Mouse (Mus musculus): ENCODE measurements around the gene Rnf167. TPM values are rescaled to one million over a fixed set of nuclear protein-coding genes. Genes with fewer than 3 reads are reported as not detected.

Rnf167 gene
- polyA plus RNA-seq, 1 experiment from 2014 or later: 119 TPM

DNA sequence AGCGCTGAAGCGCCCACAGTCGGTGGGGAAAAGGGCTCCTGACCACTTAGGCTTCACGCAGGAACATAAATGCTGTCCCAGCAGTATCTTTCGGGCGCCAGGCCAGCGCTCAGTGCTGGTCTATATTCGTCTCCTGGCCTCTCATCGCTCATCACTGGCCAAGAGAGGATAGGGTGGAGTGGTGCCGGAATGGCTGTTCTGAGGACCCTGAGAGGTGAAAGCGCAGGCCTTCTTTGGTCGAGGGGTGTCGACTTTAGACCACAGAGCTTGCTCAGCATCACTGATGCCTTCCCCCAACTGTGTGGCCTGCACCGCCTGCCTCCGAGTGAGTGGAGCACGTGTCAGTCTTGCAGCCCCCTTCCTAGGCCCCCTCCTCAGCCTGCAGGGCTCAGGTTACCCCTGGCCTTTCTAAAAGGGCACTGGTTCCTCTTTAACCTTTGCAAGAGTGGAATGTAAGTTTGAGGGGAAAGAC lies 9.5 kb downstream of the Rnf167 start:
- H3K4me3 ChIP-seq (ENCODE audit: low read depth, low read length): peak overlapping the region; percentile 99
- peak overlapping the region; percentile 74 for H3K4me2 ChIP-seq (replicated peaks; ENCODE audit: low read depth, low read length)
- H3K27ac ChIP-seq (ENCODE audit: low read length): peak overlapping the region; percentile 99
- H3K9me3 ChIP-seq (ENCODE audit: low read length): no peaks in the 10 kb centered on the region
- ATAC-seq: no peak
- WGBS: 12% methylated on average over 16 of the region's 16 CpGs
- H3K9ac ChIP-seq (replicated peaks; ENCODE audit: low read depth): peak overlapping the region; percentile 10
- peaks cover 6% of the 10 kb centered on the region; the same call in 1 of the 2 replicates for H3K36me3 ChIP-seq (ENCODE audit: insufficient read depth, low read length)
- peaks cover 19% of the 10 kb centered on the region for H3K4me1 ChIP-seq (ENCODE audit: insufficient read depth, low read depth, low read length)
- DNase-seq (ENCODE audit: low spot score): peak; percentile 41
- H3K27me3 ChIP-seq (replicated peaks; ENCODE audit: insufficient read depth, low read length): no peaks in the 10 kb centered on the region
- no peak for TF ChIP-seq EP300 (IDR thresholded peaks at IDR 0.05)
- TF ChIP-seq CTCF (IDR thresholded peaks at IDR 0.05): no peak

DNA sequence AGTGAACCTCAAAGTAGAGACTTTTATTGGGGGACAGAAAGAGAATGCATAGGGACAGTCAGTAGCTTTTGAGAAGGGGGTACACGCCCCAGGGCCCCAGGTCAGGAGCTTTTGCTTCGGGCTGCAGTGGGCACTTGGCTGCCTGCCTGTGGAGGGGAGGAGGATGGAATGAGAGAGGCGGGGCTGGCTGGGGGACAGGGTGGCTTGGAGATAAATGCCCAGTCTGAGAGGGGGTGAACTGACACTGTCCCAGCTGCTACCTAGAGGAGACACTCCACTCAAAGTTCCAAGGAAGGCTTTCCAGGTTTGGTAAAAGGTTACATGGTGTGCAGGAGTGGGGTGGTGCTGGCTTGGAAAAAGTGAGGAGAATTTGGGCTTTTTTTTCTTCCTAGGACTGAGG lies 9.9 kb downstream of the Rnf167 start, which contains the start of gene Eno3:
Gene Eno3 (plus strand): TSS at position 239 of the 400 bp plus-strand sequence.
- H3K36me3 ChIP-seq (ENCODE audit: insufficient read depth, low read length): peaks cover 4% of the 10 kb centered on the region; the same call in 1 of the 2 replicates
- no peak for ATAC-seq
- H3K27me3 ChIP-seq (replicated peaks; ENCODE audit: insufficient read depth, low read length): no peaks in the 10 kb centered on the region
- peaks cover 17% of the 10 kb centered on the region for H3K4me1 ChIP-seq (ENCODE audit: insufficient read depth, low read depth, low read length)
- no peak for DNase-seq (ENCODE audit: low spot score)
- WGBS: 18% methylated on average over 3 of the region's 3 CpGs
- peak within 1 kb of the TSS; percentile 10 for H3K9ac ChIP-seq (replicated peaks; ENCODE audit: low read depth)
- H3K27ac ChIP-seq (ENCODE audit: low read length): peak within 1 kb of the TSS; percentile 99
- no peaks in the 10 kb centered on the region for H3K9me3 ChIP-seq (ENCODE audit: low read length)
- TF ChIP-seq CTCF (IDR thresholded peaks at IDR 0.05): no peak
- no peak for TF ChIP-seq EP300 (IDR thresholded peaks at IDR 0.05)
- H3K4me2 ChIP-seq (replicated peaks; ENCODE audit: low read depth, low read length): peak within 1 kb of the TSS; percentile 74
- peak within 1 kb of the TSS; percentile 99 for H3K4me3 ChIP-seq (ENCODE audit: low read depth, low read length)

- Histone ChIP-seq H3K27ac (ENCODE audit: low read length) (no peak overlapping the region), H3K9me3 (ENCODE audit: low read length) (no peaks in the 10 kb centered on the region), H3K4me3 (ENCODE audit: low read depth, low read length) (no peak overlapping the region), H3K4me2 (replicated peaks; ENCODE audit: low read depth, low read length) (no peak overlapping the region), H3K9ac (replicated peaks; ENCODE audit: low read depth) (no peak overlapping the region), H3K36me3 (ENCODE audit: insufficient read depth, low read length) (no peaks in the 10 kb centered on the region), H3K27me3 (replicated peaks; ENCODE audit: insufficient read depth, low read length) (no peaks in the 10 kb centered on the region), H3K4me1 (ENCODE audit: insufficient read depth, low read depth, low read length) (peaks cover 11% of the 10 kb centered on the region)
- TF ChIP-seq EP300 (IDR thresholded peaks at IDR 0.05): no peak
- TF ChIP-seq CTCF (IDR thresholded peaks at IDR 0.05): no peak
- ATAC-seq (no peak), DNase-seq (ENCODE audit: low spot score) (no peak)
- 46% methylated on average over 6 of the region's 6 CpGs for WGBS
Measured at GRCm38 (mm10) chr11:70657573-70657972, 10.5 kb downstream of the Rnf167 start.

DNA sequence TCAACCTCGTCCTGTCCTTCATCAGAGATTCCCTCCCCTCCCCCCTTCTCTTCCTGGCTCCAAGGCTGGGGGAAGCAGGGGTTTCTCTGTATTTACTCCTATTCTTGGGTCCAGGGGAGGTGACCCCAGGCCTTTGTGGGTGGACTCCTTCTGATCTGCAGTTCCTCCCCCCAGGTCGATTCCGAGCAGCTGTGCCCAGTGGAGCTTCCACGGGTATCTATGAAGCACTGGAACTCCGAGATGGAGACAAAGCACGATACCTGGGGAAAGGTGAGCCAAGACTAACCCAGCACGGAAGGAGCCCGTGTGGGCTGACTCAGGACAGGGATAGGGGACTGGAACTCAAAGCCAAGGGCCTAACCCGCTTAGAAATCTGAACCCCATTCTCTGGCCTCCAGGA lies 11.0 kb downstream of the Rnf167 start:
- no peaks in the 10 kb centered on the region for H3K9me3 ChIP-seq (ENCODE audit: low read length)
- WGBS: 53% methylated on average over 9 of the region's 9 CpGs
- H3K4me3 ChIP-seq (ENCODE audit: low read depth, low read length): no peak overlapping the region
- DNase-seq (ENCODE audit: low spot score) (no peak), ATAC-seq (no peak)
- no peak overlapping the region for H3K27ac ChIP-seq (ENCODE audit: low read length)
- no peaks in the 10 kb centered on the region for H3K27me3 ChIP-seq (replicated peaks; ENCODE audit: insufficient read depth, low read length)
- TF ChIP-seq EP300 (IDR thresholded peaks at IDR 0.05): no peak
- TF ChIP-seq CTCF (IDR thresholded peaks at IDR 0.05): no peak
- H3K4me2 ChIP-seq (replicated peaks; ENCODE audit: low read depth, low read length): no peak overlapping the region
- H3K4me1 ChIP-seq (ENCODE audit: insufficient read depth, low read depth, low read length): peaks cover 10% of the 10 kb centered on the region
- H3K36me3 ChIP-seq (ENCODE audit: insufficient read depth, low read length): no peaks in the 10 kb centered on the region
- no peak overlapping the region for H3K9ac ChIP-seq (replicated peaks; ENCODE audit: low read depth)

GRCm38 (mm10) chr11:70658521-70658920 lies 11.5 kb downstream of the Rnf167 start:
- peaks cover 10% of the 10 kb centered on the region for H3K4me1 ChIP-seq (ENCODE audit: insufficient read depth, low read depth, low read length)
- H3K4me2 ChIP-seq (replicated peaks; ENCODE audit: low read depth, low read length): no peak overlapping the region
- 73% methylated on average over 5 of the region's 5 CpGs for WGBS
- no peak overlapping the region for H3K4me3 ChIP-seq (ENCODE audit: low read depth, low read length)
- ATAC-seq (no peak), DNase-seq (ENCODE audit: low spot score) (no peak)
- no peak overlapping the region; the same call in 1 of the 2 replicates for H3K9ac ChIP-seq (replicated peaks; ENCODE audit: low read depth)
- no peak overlapping the region for H3K27ac ChIP-seq (ENCODE audit: low read length)
- TF ChIP-seq CTCF (IDR thresholded peaks at IDR 0.05) (no peak), EP300 (IDR thresholded peaks at IDR 0.05) (no peak)
- no peaks in the 10 kb centered on the region for H3K9me3 ChIP-seq (ENCODE audit: low read length)
- no peaks in the 10 kb centered on the region for H3K27me3 ChIP-seq (replicated peaks; ENCODE audit: insufficient read depth, low read length)
- no peaks in the 10 kb centered on the region for H3K36me3 ChIP-seq (ENCODE audit: insufficient read depth, low read length)

DNA sequence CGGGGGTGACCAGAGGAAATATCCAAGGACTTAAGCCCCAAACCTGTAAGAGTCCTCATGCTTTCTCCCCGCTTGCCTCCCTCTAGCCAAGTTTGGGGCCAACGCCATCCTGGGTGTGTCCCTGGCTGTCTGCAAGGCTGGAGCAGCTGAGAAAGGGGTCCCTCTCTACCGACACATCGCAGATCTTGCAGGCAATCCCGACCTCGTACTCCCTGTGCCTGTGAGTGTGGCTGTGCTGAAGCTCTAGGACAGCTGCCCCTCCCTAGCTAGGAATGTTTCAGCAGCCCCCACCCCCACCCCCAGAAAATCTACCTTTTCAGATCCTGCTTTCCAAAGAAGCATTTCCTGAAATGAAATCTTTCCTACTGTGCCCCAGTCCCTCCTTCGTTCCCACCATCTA lies 11.9 kb downstream of the Rnf167 start:
- DNase-seq (ENCODE audit: low spot score): no peak
- no peak for ATAC-seq
- Histone ChIP-seq H3K27me3 (replicated peaks; ENCODE audit: insufficient read depth, low read length) (no peaks in the 10 kb centered on the region), H3K36me3 (ENCODE audit: insufficient read depth, low read length) (peaks cover 2% of the 10 kb centered on the region; the same call in 1 of the 2 replicates), H3K4me3 (ENCODE audit: low read depth, low read length) (no peak overlapping the region), H3K27ac (ENCODE audit: low read length) (no peak overlapping the region), H3K9me3 (ENCODE audit: low read length) (no peaks in the 10 kb centered on the region), H3K9ac (replicated peaks; ENCODE audit: low read depth) (no peak overlapping the region; the same call in 1 of the 2 replicates), H3K4me2 (replicated peaks; ENCODE audit: low read depth, low read length) (no peak overlapping the region), H3K4me1 (ENCODE audit: insufficient read depth, low read depth, low read length) (peaks cover 10% of the 10 kb centered on the region)
- TF ChIP-seq CTCF (IDR thresholded peaks at IDR 0.05) (no peak), EP300 (IDR thresholded peaks at IDR 0.05) (no peak)
- 54% methylated on average over 8 of the region's 8 CpGs for WGBS

Measured in lung, postnatal 0 days (tissue).